Mouse (Mus musculus): Measurements from ENCODE around the gene Ehd1. TPM values are rescaled to one million over a fixed set of nuclear protein-coding genes. Genes with fewer than 3 reads are reported as not detected.

Ehd1 gene
- polyA plus RNA-seq, 2 experiments = 38.0 to 81.6 TPM

GRCm38 (mm10) chr19:6339890-6340504 lies 63.5 kb downstream of the Ehd1 start:
- 42% methylated on average over 15 of the region's 15 CpGs for WGBS (ENCODE audit: insufficient replicate concordance)
- DNase-seq (ENCODE audit: low read depth in 3 of 3, low spot score in 3 of 3) (peak in 2 of 3 experiments; percentile 49 to 62), ATAC-seq (ENCODE audit: insufficient read depth) (no peak)
- H3K9me3 ChIP-seq (ENCODE audit: control insufficient read depth, low read length) = no peaks in the 10 kb centered on the region
- peak overlapping the region; percentile 77 for H3K4me2 ChIP-seq (ENCODE audit: low read depth)
- no peaks in the 10 kb centered on the region for H3K27me3 ChIP-seq (ENCODE audit: control insufficient read depth, insufficient read depth, low read length)
- peaks cover 6% of the 10 kb centered on the region for H3K36me3 ChIP-seq (replicated peaks; ENCODE audit: control insufficient read depth, insufficient read depth, low read depth)
- TF ChIP-seq CTCF (IDR thresholded peaks at IDR 0.05; ENCODE audit: low read depth) (peak; percentile 73), EP300 (IDR thresholded peaks at IDR 0.05; ENCODE audit: low read depth) (no peak)
- peaks cover 13 to 31% of the 10 kb centered on the region in 2 experiments for H3K4me1 ChIP-seq (replicated peaks; ENCODE audit: control insufficient read depth in 2 of 2, insufficient read depth in 2 of 2, low read length in 1 of 2)
- peak overlapping the region; percentile 12 to 67; a peak in 3 of 4 replicates for H3K4me3 ChIP-seq (ENCODE audit: insufficient read depth in 1 of 2, low read depth in 2 of 2, low read length in 2 of 2)
- H3K27ac ChIP-seq = peak overlapping the region; percentile 63
- no peak overlapping the region; the same call in 1 of the 2 replicates for H3K9ac ChIP-seq (replicated peaks)

- H3K36me3 ChIP-seq (replicated peaks; ENCODE audit: control insufficient read depth, insufficient read depth, low read depth) = peaks cover 6% of the 10 kb centered on the region
Measured at GRCm38 (mm10) chr19:6340524-6341452, 64.3 kb downstream of the Ehd1 start, which contains the start of gene Map4k2. Gene Map4k2, plus strand, starts transcription at chr19:6341135.

GRCm38 (mm10) chr19:6341453-6342077 lies 65.0 kb downstream of the Ehd1 start:
- peaks cover 6% of the 10 kb centered on the region for H3K36me3 ChIP-seq (replicated peaks; ENCODE audit: control insufficient read depth, insufficient read depth, low read depth)
- WGBS (ENCODE audit: insufficient replicate concordance) = 5% methylated on average over 23 of the region's 23 CpGs
- H3K27ac ChIP-seq = no peak overlapping the region

More at GRCm38 (mm10) chr19:6340524-6341452, 64.3 kb downstream of the Ehd1 start, which contains the start of gene Map4k2:
- ATAC-seq (ENCODE audit: insufficient read depth) (peak; percentile 89), DNase-seq (ENCODE audit: low read depth in 3 of 3, low spot score in 3 of 3) (peak; percentile 76 to 81 (median 79))
- peak within 1 kb of the TSS; percentile 67 to 92 for H3K4me3 ChIP-seq (ENCODE audit: insufficient read depth in 1 of 2, low read depth in 2 of 2, low read length in 2 of 2)
- H3K9me3 ChIP-seq (ENCODE audit: control insufficient read depth, low read length) = no peaks in the 10 kb centered on the region
- TF ChIP-seq CTCF (IDR thresholded peaks at IDR 0.05; ENCODE audit: low read depth) = peak; percentile 59
- no peak for TF ChIP-seq EP300 (IDR thresholded peaks at IDR 0.05; ENCODE audit: low read depth)
- H3K27me3 ChIP-seq (ENCODE audit: control insufficient read depth, insufficient read depth, low read length) = no peaks in the 10 kb centered on the region
- 2% methylated on average over 72 of the region's 72 CpGs for WGBS (ENCODE audit: insufficient replicate concordance)
- H3K4me1 ChIP-seq (replicated peaks; ENCODE audit: control insufficient read depth in 2 of 2, insufficient read depth in 2 of 2, low read length in 1 of 2) = peaks cover 13 to 29% of the 10 kb centered on the region in 2 experiments
- peak within 1 kb of the TSS; percentile 77 for H3K4me2 ChIP-seq (ENCODE audit: low read depth)
- peak within 1 kb of the TSS; percentile 82 for H3K9ac ChIP-seq (replicated peaks)
- H3K27ac ChIP-seq = peak within 1 kb of the TSS; percentile 63

GRCm38 (mm10) chr19:6342276-6342933 lies 65.9 kb downstream of the Ehd1 start:
- Histone ChIP-seq H3K4me2 (ENCODE audit: low read depth) (peak overlapping the region; percentile 77), H3K36me3 (replicated peaks; ENCODE audit: control insufficient read depth, insufficient read depth, low read depth) (peaks cover 6% of the 10 kb centered on the region), H3K27ac (no peak overlapping the region), H3K9me3 (ENCODE audit: control insufficient read depth, low read length) (no peaks in the 10 kb centered on the region), H3K4me1 (replicated peaks; ENCODE audit: control insufficient read depth in 2 of 2, insufficient read depth in 2 of 2, low read length in 1 of 2) (peaks cover 8 to 20% of the 10 kb centered on the region in 2 experiments), H3K27me3 (ENCODE audit: control insufficient read depth, insufficient read depth, low read length) (no peaks in the 10 kb centered on the region), H3K4me3 (ENCODE audit: insufficient read depth in 1 of 2, low read depth in 2 of 2, low read length in 2 of 2) (peak overlapping the region; percentile 67 to 92; a peak in 3 of 4 replicates), H3K9ac (replicated peaks) (no peak overlapping the region)
- no peak for ATAC-seq (ENCODE audit: insufficient read depth)
- no peak for DNase-seq (ENCODE audit: low read depth in 3 of 3, low spot score in 3 of 3)
- WGBS (ENCODE audit: insufficient replicate concordance) = 51% methylated on average over 5 of the region's 5 CpGs
- no peak for TF ChIP-seq EP300 (IDR thresholded peaks at IDR 0.05; ENCODE audit: low read depth)
- TF ChIP-seq CTCF (IDR thresholded peaks at IDR 0.05; ENCODE audit: low read depth) = no peak

More at GRCm38 (mm10) chr19:6341453-6342077, 65.0 kb downstream of the Ehd1 start:
- DNase-seq (ENCODE audit: low read depth in 3 of 3, low spot score in 3 of 3) = no peak
- no peaks in the 10 kb centered on the region for H3K27me3 ChIP-seq (ENCODE audit: control insufficient read depth, insufficient read depth, low read length)
- no peak for TF ChIP-seq EP300 (IDR thresholded peaks at IDR 0.05; ENCODE audit: low read depth)
- no peak for TF ChIP-seq CTCF (IDR thresholded peaks at IDR 0.05; ENCODE audit: low read depth)
- peak overlapping the region; percentile 77 for H3K4me2 ChIP-seq (ENCODE audit: low read depth)
- H3K9ac ChIP-seq (replicated peaks) = peak overlapping the region; percentile 82
- H3K4me3 ChIP-seq (ENCODE audit: insufficient read depth in 1 of 2, low read depth in 2 of 2, low read length in 2 of 2) = peak overlapping the region; percentile 67 to 92
- ATAC-seq (ENCODE audit: insufficient read depth) = peak; percentile 44; the same call in 1 of the 2 replicates
- peaks cover 8 to 22% of the 10 kb centered on the region in 2 experiments for H3K4me1 ChIP-seq (replicated peaks; ENCODE audit: control insufficient read depth in 2 of 2, insufficient read depth in 2 of 2, low read length in 1 of 2)
- H3K9me3 ChIP-seq (ENCODE audit: control insufficient read depth, low read length) = no peaks in the 10 kb centered on the region

Measured in liver, embryonic 14.5 days (tissue).